Mouse (Mus musculus): ENCODE measurements around the gene Nck2. TPM values are rescaled to one million over a fixed set of nuclear protein-coding genes. Genes with fewer than 3 reads are reported as not detected.

The Nck2 gene
- polyA plus RNA-seq, 1 experiment from 2014 or later = 36.3 TPM

GRCm38 (mm10) chr1:43446731-43447601 lies 2.6 kb downstream of the Nck2 start:
- 8% methylated on average over 16 of the region's 16 CpGs for WGBS
- Histone ChIP-seq H3K9ac (ENCODE audit: low read length) (peak overlapping the region; percentile 97), H3K4me2 (ENCODE audit: low read depth, low read length) (peak overlapping the region; percentile 70), H3K4me3 (replicated peaks; ENCODE audit: low read length) (peak overlapping the region; percentile 93), H3K4me1 (ENCODE audit: control insufficient read depth, insufficient read depth, low read length) (peaks cover 29% of the 10 kb centered on the region), H3K9me3 (replicated peaks; ENCODE audit: control insufficient read depth, low read length) (no peaks in the 10 kb centered on the region), H3K27ac (ENCODE audit: low read length) (peak overlapping the region; percentile 92), H3K36me3 (ENCODE audit: control insufficient read depth, insufficient read depth, low read length) (no peaks in the 10 kb centered on the region), H3K27me3 (ENCODE audit: control insufficient read depth, insufficient read depth, low read length) (no peaks in the 10 kb centered on the region)
- ATAC-seq (ENCODE audit: insufficient read depth, low FRiP score) = peak; percentile 46; the same call in 1 of the 2 replicates

GRCm38 (mm10) chr1:43447602-43448287 lies 3.4 kb downstream of the Nck2 start:
- Histone ChIP-seq H3K4me2 (ENCODE audit: low read depth, low read length) (peak overlapping the region; percentile 70), H3K9ac (ENCODE audit: low read length) (peak overlapping the region; percentile 60), H3K36me3 (ENCODE audit: control insufficient read depth, insufficient read depth, low read length) (no peaks in the 10 kb centered on the region), H3K4me1 (ENCODE audit: control insufficient read depth, insufficient read depth, low read length) (peaks cover 32% of the 10 kb centered on the region), H3K4me3 (replicated peaks; ENCODE audit: low read length) (peak overlapping the region; percentile 93), H3K9me3 (replicated peaks; ENCODE audit: control insufficient read depth, low read length) (no peaks in the 10 kb centered on the region), H3K27me3 (ENCODE audit: control insufficient read depth, insufficient read depth, low read length) (no peaks in the 10 kb centered on the region), H3K27ac (ENCODE audit: low read length) (peak overlapping the region; percentile 75)
- no peak for ATAC-seq (ENCODE audit: insufficient read depth, low FRiP score)
- WGBS = 42% methylated on average over 9 of the region's 9 CpGs

- H3K27ac ChIP-seq (ENCODE audit: low read length) = peak overlapping the region; percentile 6; the same call in 1 of the 2 replicates
- H3K27me3 ChIP-seq (ENCODE audit: control insufficient read depth, insufficient read depth, low read length) = no peaks in the 10 kb centered on the region
- ATAC-seq (ENCODE audit: insufficient read depth, low FRiP score) = no peak
- WGBS = 58% methylated on average over 1 of the region's 1 CpGs
- no peak overlapping the region for H3K4me3 ChIP-seq (replicated peaks; ENCODE audit: low read length)
- no peaks in the 10 kb centered on the region for H3K9me3 ChIP-seq (replicated peaks; ENCODE audit: control insufficient read depth, low read length)
- H3K4me2 ChIP-seq (ENCODE audit: low read depth, low read length) = no peak overlapping the region
- no peak overlapping the region for H3K9ac ChIP-seq (ENCODE audit: low read length)
- no peaks in the 10 kb centered on the region for H3K36me3 ChIP-seq (ENCODE audit: control insufficient read depth, insufficient read depth, low read length)
- peaks cover 43% of the 10 kb centered on the region for H3K4me1 ChIP-seq (ENCODE audit: control insufficient read depth, insufficient read depth, low read length)
Observed at GRCm38 (mm10) chr1:43450811-43451210, 6.4 kb downstream of the Nck2 start.

- H3K9me3 ChIP-seq (replicated peaks; ENCODE audit: control insufficient read depth, low read length) = no peaks in the 10 kb centered on the region
- H3K9ac ChIP-seq (ENCODE audit: low read length) = no peak overlapping the region
- H3K4me1 ChIP-seq (ENCODE audit: control insufficient read depth, insufficient read depth, low read length) = peaks cover 30% of the 10 kb centered on the region
- H3K4me2 ChIP-seq (ENCODE audit: low read depth, low read length) = no peak overlapping the region
- WGBS = 83% methylated on average over 3 of the region's 3 CpGs
- H3K36me3 ChIP-seq (ENCODE audit: control insufficient read depth, insufficient read depth, low read length) = no peaks in the 10 kb centered on the region
- H3K27ac ChIP-seq (ENCODE audit: low read length) = no peak overlapping the region
- no peaks in the 10 kb centered on the region for H3K27me3 ChIP-seq (ENCODE audit: control insufficient read depth, insufficient read depth, low read length)
- no peak overlapping the region for H3K4me3 ChIP-seq (replicated peaks; ENCODE audit: low read length)
- ATAC-seq (ENCODE audit: insufficient read depth, low FRiP score) = no peak
Observed at GRCm38 (mm10) chr1:43453683-43454082, 9.3 kb downstream of the Nck2 start.

- no peak for ATAC-seq (ENCODE audit: insufficient read depth, low FRiP score)
- Histone ChIP-seq H3K4me1 (ENCODE audit: control insufficient read depth, insufficient read depth, low read length) (peaks cover 30% of the 10 kb centered on the region), H3K9me3 (replicated peaks; ENCODE audit: control insufficient read depth, low read length) (no peaks in the 10 kb centered on the region), H3K9ac (ENCODE audit: low read length) (no peak overlapping the region), H3K27ac (ENCODE audit: low read length) (no peak overlapping the region), H3K4me2 (ENCODE audit: low read depth, low read length) (no peak overlapping the region), H3K36me3 (ENCODE audit: control insufficient read depth, insufficient read depth, low read length) (no peaks in the 10 kb centered on the region), H3K4me3 (replicated peaks; ENCODE audit: low read length) (no peak overlapping the region), H3K27me3 (ENCODE audit: control insufficient read depth, insufficient read depth, low read length) (no peaks in the 10 kb centered on the region)
- WGBS = 65% methylated on average over 8 of the region's 8 CpGs
Observed at GRCm38 (mm10) chr1:43454741-43455140, 10.4 kb downstream of the Nck2 start.

- no peak for ATAC-seq (ENCODE audit: insufficient read depth, low FRiP score)
- H3K4me1 ChIP-seq (ENCODE audit: control insufficient read depth, insufficient read depth, low read length) = peaks cover 30% of the 10 kb centered on the region
- 18% methylated on average over 1 of the region's 1 CpGs for WGBS
- no peak overlapping the region for H3K4me3 ChIP-seq (replicated peaks; ENCODE audit: low read length)
- H3K9me3 ChIP-seq (replicated peaks; ENCODE audit: control insufficient read depth, low read length) = no peaks in the 10 kb centered on the region
- no peak overlapping the region for H3K27ac ChIP-seq (ENCODE audit: low read length)
- H3K4me2 ChIP-seq (ENCODE audit: low read depth, low read length) = no peak overlapping the region
- H3K9ac ChIP-seq (ENCODE audit: low read length) = no peak overlapping the region
- H3K27me3 ChIP-seq (ENCODE audit: control insufficient read depth, insufficient read depth, low read length) = no peaks in the 10 kb centered on the region
- H3K36me3 ChIP-seq (ENCODE audit: control insufficient read depth, insufficient read depth, low read length) = no peaks in the 10 kb centered on the region
Observed at GRCm38 (mm10) chr1:43455196-43455595, 10.8 kb downstream of the Nck2 start.

GRCm38 (mm10) chr1:43457012-43457766 lies 12.8 kb downstream of the Nck2 start:
- no peak overlapping the region for H3K4me3 ChIP-seq (replicated peaks; ENCODE audit: low read length)
- no peak overlapping the region for H3K4me2 ChIP-seq (ENCODE audit: low read depth, low read length)
- no peak overlapping the region for H3K9ac ChIP-seq (ENCODE audit: low read length)
- no peaks in the 10 kb centered on the region for H3K36me3 ChIP-seq (ENCODE audit: control insufficient read depth, insufficient read depth, low read length)
- H3K27ac ChIP-seq (ENCODE audit: low read length) = no peak overlapping the region
- H3K9me3 ChIP-seq (replicated peaks; ENCODE audit: control insufficient read depth, low read length) = no peaks in the 10 kb centered on the region
- H3K27me3 ChIP-seq (ENCODE audit: control insufficient read depth, insufficient read depth, low read length) = no peaks in the 10 kb centered on the region
- ATAC-seq (ENCODE audit: insufficient read depth, low FRiP score) = no peak
- H3K4me1 ChIP-seq (ENCODE audit: control insufficient read depth, insufficient read depth, low read length) = peaks cover 19% of the 10 kb centered on the region
- WGBS = 76% methylated on average over 7 of the region's 7 CpGs

GRCm38 (mm10) chr1:43460468-43460867 lies 16.1 kb downstream of the Nck2 start:
- H3K4me3 ChIP-seq (replicated peaks; ENCODE audit: low read length) = no peak overlapping the region
- no peaks in the 10 kb centered on the region for H3K36me3 ChIP-seq (ENCODE audit: control insufficient read depth, insufficient read depth, low read length)
- no peaks in the 10 kb centered on the region for H3K9me3 ChIP-seq (replicated peaks; ENCODE audit: control insufficient read depth, low read length)
- H3K27me3 ChIP-seq (ENCODE audit: control insufficient read depth, insufficient read depth, low read length) = no peaks in the 10 kb centered on the region
- H3K27ac ChIP-seq (ENCODE audit: low read length) = no peak overlapping the region
- H3K4me2 ChIP-seq (ENCODE audit: low read depth, low read length) = no peak overlapping the region
- peaks cover 26% of the 10 kb centered on the region for H3K4me1 ChIP-seq (ENCODE audit: control insufficient read depth, insufficient read depth, low read length)
- ATAC-seq (ENCODE audit: insufficient read depth, low FRiP score) = no peak
- H3K9ac ChIP-seq (ENCODE audit: low read length) = no peak overlapping the region
- WGBS = 88% methylated on average over 5 of the region's 5 CpGs
